Mouse (Mus musculus): ENCODE measurements around the gene Ndufa9. TPM values are rescaled to one million over a fixed set of nuclear protein-coding genes. Genes with fewer than 3 reads are reported as not detected.

The Ndufa9 gene
- 16.1 TPM for polyA plus RNA-seq (2015; fragmentation: Illumina TruSeq; extraction: RNeasy Lipid Tissue Mini Kit (QIAGEN cat#74804); ENCODE audit: insufficient read depth, low read depth, low replicate concordance)

DNA sequence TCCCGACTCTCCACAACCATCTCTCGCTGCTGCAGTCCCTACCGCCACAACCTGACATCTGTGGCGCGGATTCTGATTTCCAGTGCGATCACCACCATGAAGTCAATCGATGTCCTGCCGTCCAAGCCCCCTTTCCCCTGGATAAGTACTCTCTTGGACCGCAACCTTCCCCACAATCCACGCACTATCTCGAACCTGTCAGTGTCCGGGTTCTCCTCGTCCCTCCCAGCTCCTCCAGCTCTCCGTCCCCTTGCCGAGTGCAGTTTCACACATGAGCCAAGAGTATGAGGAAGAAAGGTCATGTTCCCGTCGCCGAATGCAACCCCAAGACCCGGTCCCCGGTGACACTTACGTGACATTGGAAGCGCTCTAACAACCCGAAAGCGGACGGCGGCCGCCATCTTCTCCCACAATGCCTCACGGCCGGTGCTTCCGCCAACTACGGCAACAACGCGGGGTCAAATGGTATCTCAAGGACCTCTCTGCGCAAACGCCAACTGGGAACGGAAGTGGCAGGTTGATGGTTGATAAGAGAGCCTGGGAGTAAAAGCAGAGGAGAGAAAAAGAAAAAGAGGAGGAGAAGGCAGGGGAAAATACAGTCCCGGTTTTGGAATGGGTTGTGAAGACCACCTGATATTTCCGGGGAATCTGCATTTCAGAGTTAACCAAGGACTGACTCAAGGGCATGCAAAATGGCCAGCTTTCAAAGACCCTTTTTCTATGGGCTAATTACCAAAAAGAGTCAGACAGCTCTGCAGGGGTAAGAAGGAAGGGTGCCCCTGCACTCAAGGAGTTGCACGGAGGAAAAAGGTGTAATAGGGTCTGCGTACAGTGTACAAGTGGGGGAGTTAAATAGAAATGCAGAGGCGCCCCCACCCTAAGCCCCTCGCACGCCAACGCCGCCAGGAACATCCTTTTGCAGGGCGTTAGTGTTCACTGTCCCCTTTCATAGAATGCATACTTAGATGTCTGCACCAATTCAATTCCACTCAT, at the start of gene Ndufa9:
TSS of gene Ndufa9 (minus strand) at position 425 of the 993 bp plus-strand sequence.

DNA sequence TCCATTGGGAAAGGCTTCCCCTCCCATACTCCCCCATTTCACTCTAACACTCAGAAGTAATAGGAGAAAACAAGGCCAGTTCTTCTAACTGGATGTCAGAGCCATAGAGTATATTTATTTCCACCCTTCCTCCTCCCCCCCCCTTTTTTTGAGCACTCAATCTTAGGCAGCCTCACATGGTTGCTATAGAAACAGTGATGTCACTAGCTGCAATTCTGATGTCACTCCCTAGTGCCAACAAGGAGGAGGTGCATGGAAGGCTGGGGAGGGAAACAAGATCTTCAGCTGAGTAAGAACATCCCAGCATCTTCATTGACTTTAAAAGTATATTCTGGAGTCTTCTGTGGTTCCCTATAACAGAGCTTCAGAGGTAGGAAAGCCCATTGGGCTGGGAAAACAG, 3.9 kb upstream of the Ndufa9 start, which contains the start of gene Akap3:
TSS of gene Akap3 (plus strand) at position 218 of the 400 bp plus-strand sequence.

Other genes with a start within 250 kb of the Ndufa9 start
- gene Kcna1, start 202.8 kb downstream of the Ndufa9 start, polyA plus RNA-seq (2015; fragmentation: Illumina TruSeq; extraction: RNeasy Lipid Tissue Mini Kit (QIAGEN cat#74804); ENCODE audit: insufficient read depth, low read depth, low replicate concordance): 0.78 TPM
- gene Kcna6, start 108.5 kb downstream of the Ndufa9 start, polyA plus RNA-seq (2015; fragmentation: Illumina TruSeq; extraction: RNeasy Lipid Tissue Mini Kit (QIAGEN cat#74804); ENCODE audit: insufficient read depth, low read depth, low replicate concordance): 1.1 TPM
- not detected for gene Akap3, start 4.0 kb upstream of the Ndufa9 start, polyA plus RNA-seq (2015; fragmentation: Illumina TruSeq; extraction: RNeasy Lipid Tissue Mini Kit (QIAGEN cat#74804); ENCODE audit: insufficient read depth, low read depth, low replicate concordance)
- gene Dyrk4, start 72.7 kb upstream of the Ndufa9 start, polyA plus RNA-seq (2015; fragmentation: Illumina TruSeq; extraction: RNeasy Lipid Tissue Mini Kit (QIAGEN cat#74804); ENCODE audit: insufficient read depth, low read depth, low replicate concordance): not detected
- gene Rad51ap1, start 90.5 kb upstream of the Ndufa9 start, polyA plus RNA-seq (2015; fragmentation: Illumina TruSeq; extraction: RNeasy Lipid Tissue Mini Kit (QIAGEN cat#74804); ENCODE audit: insufficient read depth, low read depth, low replicate concordance): 0.68 TPM
- 5.7 TPM for gene D6Wsu163e, start 90.8 kb upstream of the Ndufa9 start, polyA plus RNA-seq (2015; fragmentation: Illumina TruSeq; extraction: RNeasy Lipid Tissue Mini Kit (QIAGEN cat#74804); ENCODE audit: insufficient read depth, low read depth, low replicate concordance)
- gene Fgf6, start 166.4 kb upstream of the Ndufa9 start, polyA plus RNA-seq (2015; fragmentation: Illumina TruSeq; extraction: RNeasy Lipid Tissue Mini Kit (QIAGEN cat#74804); ENCODE audit: insufficient read depth, low read depth, low replicate concordance): not detected
- not detected for gene Fgf23, start 223.8 kb upstream of the Ndufa9 start, polyA plus RNA-seq (2015; fragmentation: Illumina TruSeq; extraction: RNeasy Lipid Tissue Mini Kit (QIAGEN cat#74804); ENCODE audit: insufficient read depth, low read depth, low replicate concordance)